Mouse (Mus musculus) embryonic facial prominence, embryonic 11.5 days (tissue): Measurements from ENCODE around the gene Lrrc52. TPM values are rescaled to one million over a fixed set of nuclear protein-coding genes. Genes with fewer than 3 reads are reported as not detected.

Experiments
- ATAC-seq: fragments of 200-750 bp; cut with Nextera tagmentation; replicated peaks from 2 replicates; pipeline ENCODE4 v1.8.0; 2017; ENCODE audit warnings: low read depth; ENCODE audit not compliant: insufficient number of reproducible peaks, low FRiP score, low TSS enrichment
- DNase-seq: peaks from one replicate; pipeline ENCODE4 v3.0.0-alpha.2; 2015; ENCODE audit warnings: low spot score
- H3K27ac ChIP-seq: fragments of 300-500 bp; sonication (generic); replicated peaks from 2 replicates; pipeline ENCODE4 v1.5.1; 2014; ENCODE audit warnings: mild to moderate bottlenecking, low read depth, low read length, control low read depth
- H3K27me3 ChIP-seq: fragments of 300-500 bp; sonication (generic); 2 replicates; pipeline ENCODE4 v1.6.1; 2014; ENCODE audit warnings: mild to moderate bottlenecking, low read length, moderate library complexity, mixed read lengths; ENCODE audit not compliant: control insufficient read depth, insufficient read depth
- H3K36me3 ChIP-seq: fragments of 300-500 bp; sonication (generic); replicated peaks from 2 replicates; pipeline ENCODE4 v1.6.1; 2014; ENCODE audit warnings: low read depth, mild to moderate bottlenecking, low read length, moderate library complexity, mixed read lengths; ENCODE audit not compliant: control insufficient read depth, insufficient read depth
- H3K4me1 ChIP-seq: fragments of 300-500 bp; sonication (generic); 2 replicates; pipeline ENCODE4 v1.6.1; 2014; ENCODE audit warnings: low read length, mixed read lengths; ENCODE audit not compliant: control insufficient read depth, insufficient read depth
- H3K4me2 ChIP-seq: fragments of 300-500 bp; sonication (generic); 2 replicates; pipeline ENCODE4 v1.6.1; 2014; ENCODE audit warnings: low read depth, mild to moderate bottlenecking, control low read depth, low read length, moderate library complexity
- H3K4me3 ChIP-seq: fragments of 300-500 bp; sonication (generic); 2 replicates; pipeline ENCODE4 v1.5.1; 2014; ENCODE audit warnings: low read depth, low read length, control low read depth
- H3K9ac ChIP-seq: fragments of 300-500 bp; sonication (generic); replicated peaks from 2 replicates; pipeline ENCODE4 v1.6.1; 2014; ENCODE audit warnings: mild to moderate bottlenecking, control low read depth, low read length
- H3K9me3 ChIP-seq: fragments of 300-500 bp; sonication (generic); replicated peaks from 2 replicates; pipeline ENCODE4 v1.6.1; 2016; ENCODE audit warnings: mild to moderate bottlenecking, low read length, inconsistent platforms, mixed read lengths; ENCODE audit not compliant: control insufficient read depth
- WGBS: fragments of 180-500 bp; shearing (Covaris S2); extraction: QIAGEN DNeasy Blood & Tissue Kit; methylation state at CpG from one replicate; pipeline ENCODE4 v1.1.7; 2014; 5-methylcytosine and 5-hydroxymethylcytosine counted together
- polyA plus RNA-seq: library from polyadenylated mRNA; unstranded; fragments of >200 nt; fragmentation: Nextera tagmentation; extraction: Ambion mirVana; gene quantifications from 2 replicates; pipeline ENCODE4 v1.2.1, GENCODE M21; 2014

Lrrc52 gene
- polyA plus RNA-seq, 1 experiment from 2014 or later: not detected

GRCm38 (mm10) chr1:167430976-167431676, 35.5 kb downstream of the Lrrc52 start:
- DNase-seq: no peak
- WGBS: 58% methylated on average over 9 of the region's 9 CpGs
- Histone ChIP-seq H3K27me3 (no peaks in the 10 kb centered on the region), H3K27ac (no peak overlapping the region), H3K4me2 (no peak overlapping the region), H3K9ac (no peak overlapping the region), H3K4me1 (no peaks in the 10 kb centered on the region), H3K9me3 (no peaks in the 10 kb centered on the region), H3K4me3 (no peak overlapping the region), H3K36me3 (no peaks in the 10 kb centered on the region)
- ATAC-seq: no peak

GRCm38 (mm10) chr1:167426681-167427080, 39.9 kb downstream of the Lrrc52 start:
- no peak overlapping the region for H3K27ac ChIP-seq
- H3K4me3 ChIP-seq: no peak overlapping the region
- no peak overlapping the region for H3K9ac ChIP-seq
- WGBS: 65% methylated on average over 7 of the region's 7 CpGs
- DNase-seq (peak; percentile 51), ATAC-seq (no peak)
- H3K4me1 ChIP-seq: no peaks in the 10 kb centered on the region
- H3K9me3 ChIP-seq: no peaks in the 10 kb centered on the region
- H3K36me3 ChIP-seq: no peaks in the 10 kb centered on the region
- H3K4me2 ChIP-seq: no peak overlapping the region
- H3K27me3 ChIP-seq: no peaks in the 10 kb centered on the region

GRCm38 (mm10) chr1:167425572-167425971, 41.0 kb downstream of the Lrrc52 start:
- DNase-seq (no peak), ATAC-seq (no peak)
- no peaks in the 10 kb centered on the region for H3K27me3 ChIP-seq
- WGBS: 81% methylated on average over 5 of the region's 5 CpGs
- no peak overlapping the region for H3K4me3 ChIP-seq
- H3K9me3 ChIP-seq: no peaks in the 10 kb centered on the region
- no peaks in the 10 kb centered on the region for H3K4me1 ChIP-seq
- H3K27ac ChIP-seq: no peak overlapping the region
- H3K4me2 ChIP-seq: no peak overlapping the region
- H3K36me3 ChIP-seq: no peaks in the 10 kb centered on the region
- no peak overlapping the region for H3K9ac ChIP-seq

DNA sequence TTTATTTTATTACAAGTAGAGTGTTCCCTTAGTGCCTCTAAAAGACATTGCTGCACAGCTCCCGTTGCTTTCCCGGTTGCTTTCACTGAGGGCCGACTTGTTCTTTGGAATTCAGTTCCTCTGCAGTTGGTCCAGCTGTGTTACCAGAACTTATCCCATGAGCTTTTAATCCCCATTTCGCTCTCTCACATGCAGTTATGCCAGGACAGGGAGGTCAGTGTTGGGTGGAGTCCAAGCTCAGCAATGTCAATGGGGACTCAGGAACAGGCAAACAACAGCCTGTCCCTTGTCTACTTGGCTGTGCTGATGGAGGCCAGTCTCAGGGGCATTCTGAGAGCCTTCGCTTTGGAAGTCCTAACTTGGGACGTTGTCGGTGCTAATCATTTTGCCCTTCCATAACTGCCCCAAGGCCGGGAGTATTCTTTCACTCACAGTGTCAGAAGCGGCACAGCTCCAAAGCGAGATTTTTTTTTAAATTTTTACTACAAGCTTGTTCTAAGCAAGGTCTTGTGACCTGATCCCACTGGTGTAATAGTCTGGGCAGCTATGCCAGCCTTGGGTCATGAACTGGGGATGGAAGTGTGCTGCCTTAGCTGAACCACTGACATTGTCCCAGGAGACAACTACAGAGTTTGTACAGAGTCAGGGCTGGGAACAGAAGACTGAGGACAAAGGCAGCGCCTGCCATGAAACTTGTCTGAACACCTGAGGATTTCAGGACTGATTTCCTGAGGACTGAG, 43.9 kb downstream of the Lrrc52 start:
- no peak for ATAC-seq
- Histone ChIP-seq H3K4me2 (no peak overlapping the region), H3K9ac (no peak overlapping the region), H3K36me3 (no peaks in the 10 kb centered on the region), H3K27ac (no peak overlapping the region), H3K9me3 (no peaks in the 10 kb centered on the region), H3K27me3 (no peaks in the 10 kb centered on the region), H3K4me3 (no peak overlapping the region), H3K4me1 (no peaks in the 10 kb centered on the region)
- 73% methylated on average over 11 of the region's 11 CpGs for WGBS
- DNase-seq: no peak

DNA sequence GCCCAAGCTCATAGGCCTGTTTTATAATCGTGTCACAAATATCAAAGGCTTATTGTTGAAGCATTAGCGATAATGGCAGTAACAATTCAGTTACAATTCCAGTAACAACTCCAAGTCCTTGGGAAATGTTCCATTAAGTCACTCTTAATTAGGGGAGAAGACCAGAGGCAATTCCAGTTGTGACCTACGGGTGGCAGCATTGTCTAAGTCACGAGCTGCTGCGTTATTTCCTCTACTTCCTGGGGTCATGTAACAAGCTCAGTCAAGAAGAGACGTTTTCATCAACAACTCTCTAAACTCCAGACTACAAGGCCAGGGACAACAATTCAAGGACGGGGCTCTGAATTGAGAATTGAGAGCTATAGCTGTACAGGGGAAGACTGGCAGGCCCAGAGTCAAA, 51.7 kb downstream of the Lrrc52 start:
- peak; percentile 88 for DNase-seq
- Histone ChIP-seq H3K4me3 (no peak overlapping the region), H3K9ac (no peak overlapping the region), H3K4me1 (no peaks in the 10 kb centered on the region), H3K27ac (no peak overlapping the region), H3K9me3 (no peaks in the 10 kb centered on the region), H3K36me3 (no peaks in the 10 kb centered on the region), H3K4me2 (no peak overlapping the region), H3K27me3 (no peaks in the 10 kb centered on the region)
- no peak for ATAC-seq
- 4% methylated on average over 7 of the region's 7 CpGs for WGBS

- Histone ChIP-seq H3K4me3 (no peak overlapping the region), H3K4me2 (no peak overlapping the region), H3K9me3 (no peaks in the 10 kb centered on the region), H3K27me3 (no peaks in the 10 kb centered on the region), H3K27ac (no peak overlapping the region), H3K36me3 (no peaks in the 10 kb centered on the region), H3K9ac (no peak overlapping the region), H3K4me1 (no peaks in the 10 kb centered on the region)
- ATAC-seq (no peak), DNase-seq (no peak)
- 61% methylated on average over 12 of the region's 12 CpGs for WGBS
Observed at GRCm38 (mm10) chr1:167411991-167412715, 54.4 kb downstream of the Lrrc52 start.

DNA sequence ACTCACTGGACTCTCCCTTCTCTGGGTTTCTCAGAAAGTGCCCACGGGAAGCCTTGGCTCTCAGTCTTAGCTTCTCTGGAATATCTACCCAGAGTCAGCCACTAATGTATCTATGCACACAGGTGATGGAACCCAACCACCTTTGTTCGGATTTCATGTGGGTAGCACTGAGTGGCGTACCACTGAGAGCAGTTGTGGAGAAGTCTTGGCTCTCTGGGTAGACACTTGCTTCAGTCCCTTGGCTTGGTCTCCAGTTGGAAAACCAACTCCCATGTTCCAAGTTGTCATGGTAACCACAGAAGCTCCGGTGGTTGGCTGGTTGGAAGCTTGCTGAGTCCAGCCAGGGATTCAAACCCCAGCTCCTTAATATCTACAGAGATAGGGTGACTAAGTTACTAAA, 57.0 kb downstream of the Lrrc52 start:
- H3K4me2 ChIP-seq: no peak overlapping the region
- H3K4me3 ChIP-seq: no peak overlapping the region
- no peaks in the 10 kb centered on the region for H3K27me3 ChIP-seq
- ATAC-seq (no peak), DNase-seq (no peak)
- H3K9ac ChIP-seq: no peak overlapping the region
- no peak overlapping the region for H3K27ac ChIP-seq
- no peaks in the 10 kb centered on the region for H3K4me1 ChIP-seq
- 84% methylated on average over 4 of the region's 4 CpGs for WGBS
- H3K9me3 ChIP-seq: no peaks in the 10 kb centered on the region
- no peaks in the 10 kb centered on the region for H3K36me3 ChIP-seq

DNA sequence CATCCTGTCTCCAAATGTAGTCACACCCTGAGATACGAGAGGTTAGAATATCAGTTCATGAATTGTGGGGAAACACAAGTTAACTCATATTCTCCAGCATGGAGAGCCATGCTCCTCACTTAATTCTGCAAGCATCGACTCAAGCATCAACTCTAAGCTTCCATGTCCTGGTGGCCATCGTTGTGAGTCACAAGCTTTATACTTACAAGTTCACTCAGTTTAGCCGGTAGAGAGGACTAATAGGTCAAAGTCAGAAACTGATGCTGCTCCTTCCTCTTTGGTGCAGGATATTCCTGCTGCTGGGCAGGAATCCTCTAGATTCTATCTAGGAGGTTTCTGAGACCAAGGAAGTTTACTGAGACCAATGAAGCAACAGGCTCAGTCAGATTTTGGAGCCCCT, 61.3 kb downstream of the Lrrc52 start:
- no peak for DNase-seq
- WGBS: 82% methylated on average over 4 of the region's 4 CpGs
- H3K27ac ChIP-seq: no peak overlapping the region

More for the DNA sequence above, 61.3 kb downstream of the Lrrc52 start:
- no peak for ATAC-seq
- Histone ChIP-seq H3K9me3 (no peaks in the 10 kb centered on the region), H3K4me1 (no peaks in the 10 kb centered on the region), H3K27me3 (no peaks in the 10 kb centered on the region), H3K9ac (no peak overlapping the region), H3K36me3 (no peaks in the 10 kb centered on the region), H3K4me2 (no peak overlapping the region), H3K4me3 (no peak overlapping the region)
